Mouse (Mus musculus) liver, embryonic 13.5 days (tissue): ENCODE measurements around the gene Crygn. TPM values are rescaled to one million over a fixed set of nuclear protein-coding genes. Genes with fewer than 3 reads are reported as not detected.

Experiments
- ATAC-seq: fragments of 200-750 bp; cut with Nextera tagmentation; 2 replicates; pipeline ENCODE4 v1.8.0; 2017; ENCODE audit warnings: low read depth, mild to moderate bottlenecking, moderate number of reproducible peaks, moderate library complexity
- DNase-seq: peaks from one replicate; pipeline ENCODE4 v3.0.0; 2022
- H3K27ac ChIP-seq: fragments of 300-500 bp; sonication (generic); 2 replicates; pipeline ENCODE4 v1.5.1; 2015; ENCODE audit warnings: moderate library complexity, mild to moderate bottlenecking, inconsistent platforms
- H3K27me3 ChIP-seq: fragments of 300-500 bp; sonication (generic); 2 replicates; pipeline ENCODE4 v1.6.1; 2015; ENCODE audit warnings: mild to moderate bottlenecking, inconsistent platforms
- H3K36me3 ChIP-seq: fragments of 300-500 bp; sonication (generic); 2 replicates; pipeline ENCODE4 v1.6.1; 2015; ENCODE audit warnings: mild to moderate bottlenecking, inconsistent platforms
- H3K4me1 ChIP-seq: fragments of 300-500 bp; sonication (generic); replicated peaks from 2 replicates; pipeline ENCODE4 v1.6.1; 2015; ENCODE audit warnings: inconsistent platforms
- H3K4me2 ChIP-seq: fragments of 300-500 bp; sonication (generic); 2 replicates; pipeline ENCODE4 v1.6.1; 2015; ENCODE audit warnings: inconsistent platforms, mild to moderate bottlenecking, moderate library complexity
- H3K4me3 ChIP-seq: fragments of 300-500 bp; sonication (generic); replicated peaks from 2 replicates; pipeline ENCODE4 v1.5.1; 2015; ENCODE audit warnings: mild to moderate bottlenecking, inconsistent platforms
- H3K9ac ChIP-seq: fragments of 300-500 bp; sonication (generic); 2 replicates; pipeline ENCODE4 v1.6.1; 2015; ENCODE audit warnings: mild to moderate bottlenecking, inconsistent platforms
- H3K9me3 ChIP-seq: fragments of 300-500 bp; sonication (generic); replicated peaks from 2 replicates; pipeline ENCODE4 v1.6.1; 2016; ENCODE audit warnings: inconsistent platforms
- WGBS: fragments of 180-500 bp; shearing (Covaris S2); methylation state at CpG from one replicate; pipeline ENCODE4 v1.1.7; 2015; ENCODE audit not compliant: insufficient replicate concordance; 5-methylcytosine and 5-hydroxymethylcytosine counted together
- polyA plus RNA-seq: library from polyadenylated mRNA; unstranded; fragments of >200 nt; fragmentation: Nextera tagmentation; extraction: Ambion mirVana; gene quantifications from 2 replicates; pipeline ENCODE4 v1.2.1, GENCODE M21; 2015

Crygn gene
- polyA plus RNA-seq, 1 experiment from 2014 or later, result 0.74 TPM

DNA sequence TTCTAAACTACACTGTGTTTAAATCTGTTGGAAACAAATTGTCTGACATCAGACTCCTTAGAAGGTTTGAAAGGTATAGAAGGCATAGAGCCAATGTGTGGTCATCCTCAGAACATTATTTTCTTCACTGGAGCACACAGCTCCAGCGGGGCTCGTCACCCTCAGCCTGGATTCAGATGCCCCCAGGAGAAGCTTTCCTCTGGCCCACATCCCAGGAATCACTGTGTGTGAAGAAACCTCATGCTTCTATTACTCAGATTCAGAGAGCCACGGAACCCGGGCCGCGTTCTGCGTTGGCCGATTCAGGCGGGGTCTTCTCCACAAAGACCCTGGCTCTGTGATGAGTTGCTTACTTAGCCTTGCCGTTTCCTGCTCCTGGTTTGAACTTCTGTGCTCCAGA lies 13.9 kb downstream of the Crygn start:
- H3K4me1 ChIP-seq, result peaks cover 18% of the 10 kb centered on the region
- H3K36me3 ChIP-seq, result no peaks in the 10 kb centered on the region
- H3K9me3 ChIP-seq, result no peaks in the 10 kb centered on the region
- no peak for DNase-seq
- H3K27me3 ChIP-seq, result no peaks in the 10 kb centered on the region; the same call in 1 of the 2 replicates
- no peak for ATAC-seq
- no peak overlapping the region for H3K4me2 ChIP-seq
- 78% methylated on average over 10 of the region's 10 CpGs for WGBS
- no peak overlapping the region for H3K9ac ChIP-seq
- H3K27ac ChIP-seq, result no peak overlapping the region
- no peak overlapping the region for H3K4me3 ChIP-seq

DNA sequence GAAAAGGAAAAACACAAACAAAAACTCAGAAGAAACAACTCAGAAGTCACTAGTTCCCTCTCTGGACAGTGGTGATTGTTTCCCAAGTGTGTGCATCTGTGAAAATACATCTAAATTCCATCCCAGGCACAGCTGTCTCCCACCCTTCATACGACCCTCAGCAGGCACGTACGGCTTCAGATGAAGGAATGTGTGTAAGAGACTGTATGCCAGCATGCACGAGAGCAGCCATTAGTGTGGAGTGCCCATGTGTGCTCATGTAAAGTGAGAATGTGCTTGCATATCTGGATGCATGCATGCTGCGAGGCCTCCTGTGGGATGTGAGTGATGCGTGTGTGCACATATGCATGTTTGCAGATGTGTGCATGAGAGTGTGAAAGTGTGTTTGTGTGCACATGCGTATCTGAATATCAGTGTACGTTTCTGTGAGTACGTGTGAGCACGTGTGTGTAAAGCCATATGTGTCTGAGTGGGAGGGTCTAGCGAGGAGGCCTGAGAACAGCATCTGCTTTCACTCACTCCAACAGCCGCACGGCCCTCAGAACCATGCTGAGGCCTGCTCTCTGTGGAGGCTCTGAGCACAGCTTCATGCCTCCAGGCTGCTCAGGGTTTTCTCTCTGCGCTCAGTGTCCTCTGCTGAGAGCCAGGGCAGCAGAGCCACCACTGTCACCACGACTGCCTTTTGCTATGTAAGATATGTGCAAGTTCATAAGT lies 16.5 kb downstream of the Crygn start:
- Histone ChIP-seq H3K9me3 (no peaks in the 10 kb centered on the region), H3K27me3 (no peaks in the 10 kb centered on the region), H3K4me1 (peaks cover 19% of the 10 kb centered on the region), H3K4me2 (no peak overlapping the region), H3K9ac (no peak overlapping the region), H3K27ac (no peak overlapping the region), H3K36me3 (no peaks in the 10 kb centered on the region), H3K4me3 (no peak overlapping the region)
- ATAC-seq (no peak), DNase-seq (no peak)
- 77% methylated on average over 15 of the region's 15 CpGs for WGBS

DNA sequence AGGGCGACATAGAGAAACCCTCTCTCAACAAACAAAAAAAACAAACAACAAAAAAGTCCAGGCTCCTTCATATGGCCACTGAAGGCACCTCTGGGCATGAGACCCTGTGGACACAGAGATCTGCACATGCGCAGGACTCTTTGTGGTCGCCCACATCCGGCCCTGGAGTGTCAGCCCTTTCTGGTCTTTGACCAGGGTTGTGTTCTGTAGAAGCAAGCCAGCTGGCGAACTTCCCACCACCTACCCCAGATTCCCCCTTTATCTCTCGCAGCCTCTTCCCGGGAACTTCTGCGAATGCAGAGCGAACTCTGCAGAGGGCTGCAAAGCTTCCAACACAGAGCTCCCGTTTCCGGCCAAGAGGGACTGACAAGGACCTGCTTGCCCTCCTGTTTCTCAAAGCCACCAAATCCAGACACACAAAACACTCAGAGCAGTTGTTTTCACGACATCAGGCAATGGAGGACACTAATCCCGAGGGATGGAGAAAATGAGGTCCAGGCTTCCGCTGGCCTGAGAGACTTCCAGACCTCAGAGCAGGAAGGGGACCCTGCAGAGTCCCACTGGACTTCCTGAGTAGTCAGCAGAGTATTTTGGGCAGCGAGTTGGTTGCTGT lies 18.6 kb downstream of the Crygn start:
- Histone ChIP-seq H3K4me1 (peaks cover 16% of the 10 kb centered on the region), H3K9me3 (no peaks in the 10 kb centered on the region), H3K36me3 (no peaks in the 10 kb centered on the region), H3K4me2 (peak overlapping the region; percentile 32), H3K9ac (no peak overlapping the region), H3K27me3 (no peaks in the 10 kb centered on the region), H3K27ac (peak overlapping the region; percentile 54; the same call in 1 of the 2 replicates), H3K4me3 (no peak overlapping the region)
- WGBS, result 13% methylated on average over 15 of the region's 15 CpGs
- DNase-seq (peak; percentile 18), ATAC-seq (peak; percentile 50; the same call in 1 of the 2 replicates)

DNA sequence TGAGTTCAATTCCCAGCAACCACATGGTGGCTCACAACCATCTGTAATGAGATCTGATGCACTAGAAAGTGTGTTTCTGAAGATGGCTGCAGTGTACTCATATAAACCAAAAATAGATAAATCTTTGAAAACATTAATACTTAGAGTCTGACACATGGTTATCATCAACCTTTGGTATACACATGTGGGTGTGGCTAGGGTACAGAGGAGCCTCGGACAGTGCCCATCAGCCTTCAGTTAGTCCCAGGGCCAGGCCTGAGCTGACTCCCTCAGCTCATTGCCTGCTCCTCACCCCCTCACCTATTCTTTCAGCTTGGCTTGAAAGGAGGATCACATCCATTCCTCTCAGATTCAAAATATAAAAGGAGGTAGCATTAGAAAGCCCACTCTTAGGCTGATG lies 19.3 kb downstream of the Crygn start:
- peak overlapping the region; percentile 54; the same call in 1 of the 2 replicates for H3K27ac ChIP-seq
- no peaks in the 10 kb centered on the region for H3K9me3 ChIP-seq
- ATAC-seq (peak; percentile 66; the same call in 1 of the 2 replicates), DNase-seq (no peak)
- no peaks in the 10 kb centered on the region for H3K36me3 ChIP-seq
- no peak overlapping the region for H3K9ac ChIP-seq
- H3K4me3 ChIP-seq, result no peak overlapping the region
- whole genome bisulfite sequencing, result 12% methylated on average over 1 of the region's 1 CpGs
- no peak overlapping the region for H3K4me2 ChIP-seq
- H3K4me1 ChIP-seq, result peaks cover 23% of the 10 kb centered on the region
- no peaks in the 10 kb centered on the region for H3K27me3 ChIP-seq

DNA sequence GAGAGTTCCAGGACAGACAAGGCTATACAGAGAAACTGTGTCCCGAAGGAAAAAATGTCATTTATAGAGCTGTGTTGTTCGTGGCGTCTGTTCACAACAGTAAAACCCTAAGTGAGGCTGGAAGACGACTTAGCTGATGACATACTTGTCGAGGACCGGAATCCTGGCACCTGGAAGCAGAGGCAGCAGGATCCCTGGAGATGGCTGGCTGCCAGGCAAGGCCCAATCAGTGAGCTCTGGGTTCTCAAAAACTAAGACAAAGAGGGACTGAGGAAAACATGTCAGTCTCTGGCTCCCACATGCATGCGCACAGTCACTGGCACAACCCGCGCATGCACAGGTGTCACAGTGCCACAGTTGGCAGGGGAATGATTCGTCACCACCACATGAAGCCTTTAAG lies 20.2 kb downstream of the Crygn start:
- no peaks in the 10 kb centered on the region for H3K9me3 ChIP-seq
- WGBS, result 86% methylated on average over 10 of the region's 10 CpGs
- no peaks in the 10 kb centered on the region for H3K27me3 ChIP-seq
- no peak overlapping the region for H3K27ac ChIP-seq
- peaks cover 32% of the 10 kb centered on the region for H3K4me1 ChIP-seq
- no peak overlapping the region for H3K4me2 ChIP-seq
- H3K4me3 ChIP-seq, result no peak overlapping the region
- ATAC-seq (no peak), DNase-seq (no peak)
- no peak overlapping the region for H3K9ac ChIP-seq
- no peaks in the 10 kb centered on the region for H3K36me3 ChIP-seq

DNA sequence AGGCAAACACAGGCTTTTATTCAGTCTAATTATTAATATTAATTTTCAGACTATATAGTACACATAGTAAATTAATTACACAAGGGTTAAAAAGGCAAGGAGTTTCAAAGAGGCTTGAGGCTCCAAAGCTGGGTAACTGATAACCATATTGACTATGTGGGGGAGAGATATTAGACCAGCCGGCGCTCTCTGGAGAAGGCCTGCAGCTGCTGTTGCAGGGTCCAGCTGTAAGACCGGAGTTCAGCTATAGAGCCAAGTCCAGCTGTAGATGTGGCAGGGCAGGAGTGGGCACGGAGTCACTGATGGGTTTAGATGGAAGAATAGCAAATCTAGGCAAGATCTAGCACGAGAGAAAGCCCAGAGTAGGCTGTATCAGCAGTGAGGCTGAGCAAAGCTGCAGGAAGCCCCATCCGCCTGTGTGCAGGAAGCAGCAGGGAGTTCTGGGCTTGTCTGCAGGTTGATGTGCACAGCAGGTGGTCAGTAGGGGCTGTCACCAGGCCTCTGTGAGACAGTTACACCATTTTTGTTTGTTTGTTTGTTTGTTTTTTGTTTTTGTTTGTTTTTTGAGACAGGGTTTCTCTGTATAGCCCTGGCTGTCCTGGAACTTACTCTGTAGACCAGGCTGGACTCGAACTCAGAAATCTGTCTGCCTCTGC lies 23.9 kb downstream of the Crygn start:
- H3K36me3 ChIP-seq, result no peaks in the 10 kb centered on the region
- no peaks in the 10 kb centered on the region for H3K9me3 ChIP-seq
- H3K9ac ChIP-seq, result no peak overlapping the region
- 26% methylated on average over 7 of the region's 7 CpGs for WGBS
- peaks cover 38% of the 10 kb centered on the region for H3K4me1 ChIP-seq
- H3K4me2 ChIP-seq, result 0 out of 2 replicates have a peak overlapping the region, but pooled peaks have one; percentile 12
- H3K27me3 ChIP-seq, result peaks cover 35% of the 10 kb centered on the region
- peak; percentile 74 for ATAC-seq
- no peak overlapping the region for H3K4me3 ChIP-seq
- peak; percentile 15 for DNase-seq
- no peak overlapping the region for H3K27ac ChIP-seq

DNA sequence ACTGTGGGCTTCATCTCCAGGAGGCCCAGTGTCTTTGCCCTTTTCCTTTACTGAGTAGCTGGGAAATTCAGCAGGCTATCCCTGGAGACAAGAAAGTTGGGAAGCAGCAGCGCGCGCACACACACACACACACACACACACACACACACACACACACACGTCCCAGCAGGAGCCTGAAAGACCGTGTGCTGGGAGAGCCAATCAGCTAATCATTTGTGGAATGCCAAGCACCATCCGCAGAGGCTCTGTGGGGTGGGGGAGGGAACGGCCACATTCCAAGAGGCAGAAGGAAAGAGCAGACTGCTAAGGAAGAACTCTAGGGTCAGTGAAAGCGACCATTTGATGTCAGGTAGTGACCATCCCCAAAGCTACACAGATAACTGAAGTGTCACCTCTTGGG lies 24.7 kb downstream of the Crygn start:
- no peak overlapping the region for H3K4me3 ChIP-seq
- H3K27ac ChIP-seq, result no peak overlapping the region
- no peaks in the 10 kb centered on the region for H3K9me3 ChIP-seq
- ATAC-seq (no peak), DNase-seq (no peak)
- no peaks in the 10 kb centered on the region for H3K36me3 ChIP-seq
- peaks cover 43% of the 10 kb centered on the region for H3K27me3 ChIP-seq
- no peak overlapping the region for H3K4me2 ChIP-seq
- WGBS, result 44% methylated on average over 8 of the region's 8 CpGs
- no peak overlapping the region for H3K9ac ChIP-seq
- H3K4me1 ChIP-seq, result peaks cover 31% of the 10 kb centered on the region

DNA sequence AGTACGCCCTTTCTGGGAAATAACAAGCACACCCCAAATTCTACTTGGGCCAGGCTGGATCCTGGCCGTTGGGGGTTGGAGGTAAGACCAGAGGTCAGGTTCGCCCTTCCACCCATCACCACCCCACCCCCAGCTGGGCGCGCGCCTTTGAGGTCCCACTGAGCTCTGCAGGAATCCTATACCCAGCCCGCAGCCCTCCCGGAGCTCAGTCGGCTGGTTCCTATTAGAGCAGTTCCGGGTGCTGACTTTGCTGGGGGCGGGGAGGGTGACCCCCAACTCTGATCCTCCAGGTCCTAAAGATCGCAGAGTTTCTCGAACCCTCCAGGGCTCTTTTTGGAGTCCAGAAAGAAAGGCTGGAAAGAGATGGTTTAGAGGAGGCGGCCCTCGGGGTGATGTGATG lies 26.8 kb downstream of the Crygn start:
- H3K27ac ChIP-seq, result no peak overlapping the region
- ATAC-seq, result no peak

DNA sequence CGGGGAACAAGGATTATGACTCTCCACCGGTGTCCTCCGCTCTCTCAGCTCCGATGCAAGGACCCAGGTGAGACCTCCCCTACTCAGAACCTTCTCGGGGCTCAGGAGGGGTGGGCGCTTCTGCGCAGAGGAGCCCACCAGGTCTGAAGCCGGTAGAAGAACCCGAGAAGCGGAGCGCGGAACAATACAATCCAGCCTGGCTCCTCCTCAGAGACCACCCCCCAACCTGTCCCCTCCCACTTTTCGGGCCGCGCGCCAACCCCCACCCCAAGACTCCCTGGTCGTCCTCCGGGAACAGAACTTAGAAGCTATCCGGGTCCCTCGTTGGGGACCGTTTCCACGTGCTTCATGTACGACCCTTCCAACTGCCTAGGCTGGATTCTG lies 27.3 kb downstream of the Crygn start, which contains the start of gene Wdr86:
Wdr86 (minus strand) TSS at position 240 of the 384 bp plus-strand sequence.
- Histone ChIP-seq H3K27me3 (peaks cover 47% of the 10 kb centered on the region), H3K9me3 (no peaks in the 10 kb centered on the region), H3K36me3 (no peaks in the 10 kb centered on the region), H3K4me2 (peak within 1 kb of the TSS; percentile 56), H3K4me3 (peak within 1 kb of the TSS; percentile 50), H3K9ac (peak within 1 kb of the TSS; percentile 47), H3K4me1 (peaks cover 28% of the 10 kb centered on the region), H3K27ac (no peak within 1 kb of the TSS)
- no peak for ATAC-seq
- under 1% methylated on average over 23 of the region's 23 CpGs for WGBS
- DNase-seq, result no peak

More for the DNA sequence above, 26.8 kb downstream of the Crygn start:
- peaks cover 47% of the 10 kb centered on the region for H3K27me3 ChIP-seq
- H3K9me3 ChIP-seq, result no peaks in the 10 kb centered on the region
- H3K4me1 ChIP-seq, result peaks cover 28% of the 10 kb centered on the region
- no peak overlapping the region for H3K9ac ChIP-seq
- DNase-seq, result no peak
- WGBS, result 7% methylated on average over 15 of the region's 15 CpGs
- H3K4me2 ChIP-seq, result peak overlapping the region; percentile 56
- H3K4me3 ChIP-seq, result peak overlapping the region; percentile 50
- no peaks in the 10 kb centered on the region for H3K36me3 ChIP-seq

DNA sequence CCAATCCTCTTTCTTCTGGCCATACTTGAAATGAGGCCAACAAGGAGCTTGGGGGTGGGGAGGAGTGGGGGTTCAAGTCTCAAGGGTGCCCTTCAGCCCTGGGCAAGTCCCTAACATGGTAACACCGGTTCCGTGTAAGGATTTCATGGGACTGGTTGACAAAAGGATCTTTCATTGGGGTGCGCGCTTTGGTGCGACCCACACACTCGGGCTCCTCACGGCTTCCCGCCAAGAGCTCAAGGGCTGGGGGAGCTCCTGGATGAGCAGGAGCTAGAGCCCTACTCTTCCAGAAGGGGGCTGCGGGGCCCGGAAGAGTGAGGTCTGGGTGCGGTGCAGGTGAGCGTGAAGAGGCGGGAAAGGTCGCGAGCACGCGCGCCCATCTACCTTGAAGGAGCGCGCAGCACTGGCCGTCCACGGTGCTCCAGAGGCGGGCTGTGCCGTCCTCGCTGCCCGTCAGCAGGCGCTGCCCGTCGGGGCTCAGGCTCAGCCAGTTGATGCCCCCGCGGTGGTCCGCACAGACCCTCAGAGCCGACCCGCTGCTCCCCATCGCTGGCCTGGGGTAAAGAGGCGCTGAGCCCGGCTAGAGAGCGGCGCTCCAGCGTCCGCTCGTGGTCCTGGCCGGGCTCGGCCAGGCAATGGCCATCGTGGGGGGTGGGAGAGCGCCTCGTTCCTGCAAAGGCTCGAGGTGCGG lies 27.9 kb downstream of the Crygn start:
- no peak overlapping the region for H3K27ac ChIP-seq
- H3K36me3 ChIP-seq, result no peaks in the 10 kb centered on the region
- no peaks in the 10 kb centered on the region for H3K9me3 ChIP-seq
- no peak for DNase-seq
- ATAC-seq, result no peak
- H3K4me3 ChIP-seq, result peak overlapping the region; percentile 50
- H3K9ac ChIP-seq, result peak overlapping the region; percentile 47
- peak overlapping the region; percentile 56 for H3K4me2 ChIP-seq
- peaks cover 28% of the 10 kb centered on the region for H3K4me1 ChIP-seq
- 6% methylated on average over 49 of the region's 49 CpGs for WGBS
- peaks cover 47% of the 10 kb centered on the region for H3K27me3 ChIP-seq
